Mouse (Mus musculus): ENCODE measurements around the gene Ifna7. TPM values are rescaled to one million over a fixed set of nuclear protein-coding genes. Genes with fewer than 3 reads are reported as not detected.

Ifna7 gene
- polyA plus RNA-seq (2017; shearing (Covaris generic)), result not detected

GRCm38 (mm10) chr4:88815928-88816327 is at the start of gene Ifna7:
Gene Ifna7, plus strand, starts transcription at chr4:88816228.

GRCm38 (mm10) chr4:88773534-88773933 is 42.5 kb upstream of the Ifna7 start, which contains the start of gene Gm13290:
Gene Gm13290, plus strand, starts transcription at chr4:88773834.

GRCm38 (mm10) chr4:88776622-88777021 is 39.4 kb upstream of the Ifna7 start, which contains the start of gene Gm13289:
Gene Gm13289, plus strand, starts transcription at chr4:88776922.

GRCm38 (mm10) chr4:88779550-88779949 is 36.5 kb upstream of the Ifna7 start, which contains the start of gene Gm13272:
Gene Gm13272, plus strand, starts transcription at chr4:88779850.

GRCm38 (mm10) chr4:88781831-88782230 is 34.2 kb upstream of the Ifna7 start, which contains the start of gene Ifnz:
Gene Ifnz, plus strand, starts transcription at chr4:88782131.

GRCm38 (mm10) chr4:88785409-88785808 is 30.6 kb upstream of the Ifna7 start, which contains the start of gene Gm13276:
Gene Gm13276, plus strand, starts transcription at chr4:88785709.

GRCm38 (mm10) chr4:88788402-88788801 is 27.6 kb upstream of the Ifna7 start, which contains the start of gene Gm13277:
Gene Gm13277, plus strand, starts transcription at chr4:88788632.

GRCm38 (mm10) chr4:88791250-88791649 is 24.8 kb upstream of the Ifna7 start, which contains the start of gene Gm13278:
Gene Gm13278, plus strand, starts transcription at chr4:88791550.

GRCm38 (mm10) chr4:88793936-88794675 is 21.9 kb upstream of the Ifna7 start, which contains the start of gene Gm13275:
Gene Gm13275, plus strand, starts transcription at chr4:88794487.

GRCm38 (mm10) chr4:88797097-88797496 is 18.9 kb upstream of the Ifna7 start, which contains the start of gene Gm13279:
Gene Gm13279, plus strand, starts transcription at chr4:88797397.

GRCm38 (mm10) chr4:88799365-88799764 is 16.7 kb upstream of the Ifna7 start, which contains the start of gene Gm13285:
Gene Gm13285, plus strand, starts transcription at chr4:88799665.

GRCm38 (mm10) chr4:88802954-88803353 is 13.1 kb upstream of the Ifna7 start, which contains the start of gene Gm13287:
Gene Gm13287, plus strand, starts transcription at chr4:88803254.

GRCm38 (mm10) chr4:88805231-88805630 is 10.8 kb upstream of the Ifna7 start, which contains the start of gene Gm13288:
Gene Gm13288, plus strand, starts transcription at chr4:88805531.

GRCm38 (mm10) chr4:88819659-88820058 is 3.6 kb downstream of the Ifna7 start, which contains the start of gene Ifna11:
Gene Ifna11, plus strand, starts transcription at chr4:88819959.

GRCm38 (mm10) chr4:88827116-88827515 is 11.1 kb downstream of the Ifna7 start, which contains the start of gene Ifna6:
Gene Ifna6, plus strand, starts transcription at chr4:88827416.

GRCm38 (mm10) chr4:88835225-88835624 is 19.2 kb downstream of the Ifna7 start, which contains the start of gene Ifna5:
Gene Ifna5, plus strand, starts transcription at chr4:88835525.

GRCm38 (mm10) chr4:88841438-88841911 is 25.4 kb downstream of the Ifna7 start, which contains the start of gene Ifna4:
Gene Ifna4, plus strand, starts transcription at chr4:88841861.

GRCm38 (mm10) chr4:88849698-88850097 is 33.7 kb downstream of the Ifna7 start, which contains the start of gene Ifna1:
Gene Ifna1, plus strand, starts transcription at chr4:88850087.

Other genes starting within 250 kb of the Ifna7 start
- gene Ifna14, start 244.4 kb upstream of the Ifna7 start, polyA plus RNA-seq (2017; shearing (Covaris generic)), result not detected
- gene Ifna9, start 223.8 kb upstream of the Ifna7 start, polyA plus RNA-seq (2017; shearing (Covaris generic)), result not detected
- gene Ifna12, start 212.9 kb upstream of the Ifna7 start, polyA plus RNA-seq (2017; shearing (Covaris generic)), result not detected
- gene C87499, start 181.8 kb upstream of the Ifna7 start, polyA plus RNA-seq (2017; shearing (Covaris generic)), result not detected
- not detected for gene Ifna13, start 171.8 kb upstream of the Ifna7 start, polyA plus RNA-seq (2017; shearing (Covaris generic))
- gene Ifna16, start 139.3 kb upstream of the Ifna7 start, polyA plus RNA-seq (2017; shearing (Covaris generic)), result not detected
- gene Ifna2, start 132.3 kb upstream of the Ifna7 start, polyA plus RNA-seq (2017; shearing (Covaris generic)), result not detected
- not detected for gene Ifnab, start 124.9 kb upstream of the Ifna7 start, polyA plus RNA-seq (2017; shearing (Covaris generic))
- not detected for gene Gm26566, start 94.4 kb upstream of the Ifna7 start, polyA plus RNA-seq (2017; shearing (Covaris generic))
- 24.6 TPM for gene Klhl9, start 93.8 kb upstream of the Ifna7 start, polyA plus RNA-seq (2017; shearing (Covaris generic))
- not detected for gene Gm13271, start 61.4 kb upstream of the Ifna7 start, polyA plus RNA-seq (2017; shearing (Covaris generic))
- not detected for gene Gm13283, start 56.1 kb upstream of the Ifna7 start, polyA plus RNA-seq (2017; shearing (Covaris generic))
- gene Gm13290, start 42.4 kb upstream of the Ifna7 start, polyA plus RNA-seq (2017; shearing (Covaris generic)), result not detected
- gene Gm13289, start 39.3 kb upstream of the Ifna7 start, polyA plus RNA-seq (2017; shearing (Covaris generic)), result not detected
- not detected for gene Gm13272, start 36.4 kb upstream of the Ifna7 start, polyA plus RNA-seq (2017; shearing (Covaris generic))
- gene Ifnz, start 34.1 kb upstream of the Ifna7 start, polyA plus RNA-seq (2017; shearing (Covaris generic)), result 0.72 TPM
- gene Gm13276, start 30.5 kb upstream of the Ifna7 start, polyA plus RNA-seq (2017; shearing (Covaris generic)), result not detected
- not detected for gene Gm13277, start 27.6 kb upstream of the Ifna7 start, polyA plus RNA-seq (2017; shearing (Covaris generic))
- not detected for gene Gm13278, start 24.7 kb upstream of the Ifna7 start, polyA plus RNA-seq (2017; shearing (Covaris generic))
- gene Gm13275, start 21.7 kb upstream of the Ifna7 start, polyA plus RNA-seq (2017; shearing (Covaris generic)), result not detected
- gene Gm13279, start 18.8 kb upstream of the Ifna7 start, polyA plus RNA-seq (2017; shearing (Covaris generic)), result not detected
- 1.2 TPM for gene Gm13285, start 16.6 kb upstream of the Ifna7 start, polyA plus RNA-seq (2017; shearing (Covaris generic))
- gene Gm13287, start 13.0 kb upstream of the Ifna7 start, polyA plus RNA-seq (2017; shearing (Covaris generic)), result not detected
- not detected for gene Gm13288, start 10.7 kb upstream of the Ifna7 start, polyA plus RNA-seq (2017; shearing (Covaris generic))
- gene Ifna11, start 3.7 kb downstream of the Ifna7 start, polyA plus RNA-seq (2017; shearing (Covaris generic)), result not detected
- not detected for gene Ifna6, start 11.2 kb downstream of the Ifna7 start, polyA plus RNA-seq (2017; shearing (Covaris generic))
- not detected for gene Ifna5, start 19.3 kb downstream of the Ifna7 start, polyA plus RNA-seq (2017; shearing (Covaris generic))
- not detected for gene Ifna4, start 25.6 kb downstream of the Ifna7 start, polyA plus RNA-seq (2017; shearing (Covaris generic))
- gene Ifna1, start 33.9 kb downstream of the Ifna7 start, polyA plus RNA-seq (2017; shearing (Covaris generic)), result not detected
- not detected for gene Ifne, start 64.0 kb downstream of the Ifna7 start, polyA plus RNA-seq (2017; shearing (Covaris generic))